Mouse (Mus musculus) heart, adult 9 months (tissue): ENCODE results near the gene Rtp2.
"Not testable (repeated sequence)": the region's sequence is repeated elsewhere in the genome, so short reads cannot be mapped to it uniquely, and the experiment has no call there.

Source experiments
- DNase-seq, 2 experiments: peaks; one replicate each; pipeline ENCODE4 v3.0.0; 2022; ENCODE audit warnings: low spot score in 2 of 2

Rtp2 gene

DNA sequence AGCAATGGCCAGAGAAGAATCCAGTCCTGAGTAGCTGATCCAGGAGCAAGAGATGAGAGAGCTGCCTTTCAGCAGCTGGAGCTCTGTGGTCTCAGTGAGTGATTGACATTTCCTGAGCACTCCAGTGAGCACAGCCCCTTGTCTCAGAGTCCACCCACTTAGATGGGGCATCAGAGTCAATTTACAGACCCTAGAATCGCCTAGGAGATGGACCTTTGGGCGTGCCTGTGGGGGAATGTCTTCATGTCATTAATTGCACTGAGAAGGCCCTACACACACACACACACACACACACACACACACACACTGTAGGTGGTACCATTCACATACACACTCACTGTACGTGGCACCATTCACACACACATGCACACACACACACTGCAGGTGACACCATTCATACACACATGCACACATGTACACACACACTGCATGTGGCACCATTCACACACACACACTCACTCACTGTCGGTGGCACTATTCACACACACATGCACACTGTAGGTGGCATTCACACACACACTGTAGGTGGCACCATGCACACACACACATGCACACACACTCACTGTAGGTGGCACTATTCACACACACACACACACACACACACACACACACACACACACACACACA, 20.0 kb upstream of the Rtp2 start:
- DNase-seq = no peak

DNA sequence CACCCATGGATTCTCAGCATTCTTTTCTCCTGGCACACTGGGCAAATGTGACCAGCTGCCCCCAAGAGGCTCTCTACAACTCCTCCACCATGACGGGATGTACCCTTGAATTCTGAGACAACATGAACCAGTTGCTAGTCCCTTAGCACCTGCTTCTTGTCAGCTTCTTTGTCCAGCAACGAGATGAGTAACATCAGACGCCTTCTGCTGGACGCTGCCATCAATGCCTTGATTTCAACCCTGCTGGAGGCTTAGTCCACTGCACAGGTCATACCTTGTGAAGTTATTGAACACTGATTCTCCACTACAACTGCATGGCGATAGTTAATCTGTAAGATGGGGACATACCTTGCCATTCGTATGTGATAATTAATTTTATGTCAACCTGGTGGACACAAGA, 15.5 kb upstream of the Rtp2 start:
- DNase-seq = no peak

DNA sequence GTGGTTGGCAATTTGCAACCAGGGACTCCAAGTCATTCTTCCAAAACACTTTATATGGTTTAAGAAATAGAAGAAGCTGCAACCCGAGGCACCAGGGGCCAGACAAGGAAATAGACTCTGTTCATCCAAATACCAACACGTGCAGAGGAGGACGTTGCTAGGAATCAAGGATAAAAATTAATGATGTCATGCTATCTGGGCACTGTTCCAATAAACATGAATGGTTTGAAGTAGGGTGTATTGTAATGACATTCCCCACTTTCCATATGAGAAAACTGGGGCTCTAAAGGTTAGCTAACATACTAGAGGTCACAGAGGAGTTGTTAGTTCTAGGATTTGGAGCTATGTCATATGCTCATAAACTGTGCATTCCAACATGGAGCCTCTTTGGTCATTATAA, 12.6 kb upstream of the Rtp2 start:
- DNase-seq = no peak

DNA sequence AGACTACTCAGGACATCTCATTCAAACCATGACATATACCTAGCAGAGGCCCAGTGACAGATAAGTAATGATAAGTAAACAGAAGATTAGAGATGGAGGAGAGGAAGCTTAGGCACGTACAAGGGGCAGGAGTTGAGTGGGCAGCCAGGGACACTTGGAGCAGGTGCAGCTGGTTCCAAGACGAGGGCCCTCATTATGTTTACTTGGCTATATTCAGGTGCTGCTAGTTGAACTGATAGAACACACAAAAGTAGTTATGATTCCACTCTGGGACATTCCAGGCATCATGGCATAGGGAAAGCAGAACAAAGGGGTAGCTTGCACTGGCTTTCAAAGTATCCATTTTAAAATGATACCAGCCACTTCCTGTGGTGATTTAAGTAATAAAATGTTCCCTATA, 2.2 kb upstream of the Rtp2 start:
- DNase-seq = no peak

DNA sequence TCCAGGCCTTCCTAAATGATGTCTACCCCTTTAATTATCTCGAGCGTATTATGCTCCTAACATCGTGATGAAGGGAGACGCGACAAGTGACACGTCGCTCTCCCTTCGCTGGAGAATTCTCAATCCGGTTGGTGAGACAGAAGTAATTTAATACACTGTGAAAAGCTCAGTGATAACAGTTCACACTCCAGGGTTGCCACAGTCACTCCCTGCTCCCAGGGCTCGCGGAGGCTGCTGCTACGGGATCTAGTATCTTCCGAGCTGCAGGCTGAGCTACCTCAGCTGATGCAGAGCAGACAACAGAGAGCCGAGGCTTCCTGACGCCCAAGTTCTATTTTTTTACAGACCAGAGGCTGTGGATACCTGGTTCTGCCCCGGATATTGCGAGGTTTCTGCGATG, 919 bp downstream of the Rtp2 start:
- DNase-seq = no peak

DNA sequence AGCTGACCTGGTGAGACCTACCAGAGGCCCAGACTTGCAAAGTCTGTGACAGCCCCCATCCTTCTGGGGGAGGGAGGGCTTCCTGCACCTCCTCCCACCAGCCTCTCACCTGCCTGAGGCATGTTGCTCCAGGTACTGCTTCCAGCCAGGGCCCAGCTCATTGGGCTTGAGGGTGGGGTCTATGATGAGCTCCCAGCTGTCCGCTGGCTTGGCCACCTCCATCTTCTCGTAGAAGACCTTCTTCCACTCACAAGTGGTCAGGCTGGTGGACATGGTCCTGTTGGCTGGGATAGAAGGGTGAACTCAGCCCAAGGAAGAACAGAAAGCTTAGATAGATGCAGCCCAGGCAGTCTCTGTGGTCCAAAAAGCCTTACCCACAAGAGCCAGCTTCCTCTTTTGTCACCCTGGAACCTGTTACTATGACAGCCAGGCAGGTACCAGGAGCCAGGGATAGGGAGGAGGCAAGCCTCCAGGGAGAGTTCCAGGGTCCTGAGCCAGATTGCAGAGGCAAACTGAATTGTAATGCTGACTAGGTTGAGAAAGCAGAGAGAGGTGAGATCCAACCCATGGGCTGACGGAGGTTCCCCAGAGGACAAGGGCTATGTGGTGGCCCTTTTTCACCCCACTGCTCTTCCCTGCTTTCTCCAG, 1.6 kb downstream of the Rtp2 start:
- DNase-seq = no peak

DNA sequence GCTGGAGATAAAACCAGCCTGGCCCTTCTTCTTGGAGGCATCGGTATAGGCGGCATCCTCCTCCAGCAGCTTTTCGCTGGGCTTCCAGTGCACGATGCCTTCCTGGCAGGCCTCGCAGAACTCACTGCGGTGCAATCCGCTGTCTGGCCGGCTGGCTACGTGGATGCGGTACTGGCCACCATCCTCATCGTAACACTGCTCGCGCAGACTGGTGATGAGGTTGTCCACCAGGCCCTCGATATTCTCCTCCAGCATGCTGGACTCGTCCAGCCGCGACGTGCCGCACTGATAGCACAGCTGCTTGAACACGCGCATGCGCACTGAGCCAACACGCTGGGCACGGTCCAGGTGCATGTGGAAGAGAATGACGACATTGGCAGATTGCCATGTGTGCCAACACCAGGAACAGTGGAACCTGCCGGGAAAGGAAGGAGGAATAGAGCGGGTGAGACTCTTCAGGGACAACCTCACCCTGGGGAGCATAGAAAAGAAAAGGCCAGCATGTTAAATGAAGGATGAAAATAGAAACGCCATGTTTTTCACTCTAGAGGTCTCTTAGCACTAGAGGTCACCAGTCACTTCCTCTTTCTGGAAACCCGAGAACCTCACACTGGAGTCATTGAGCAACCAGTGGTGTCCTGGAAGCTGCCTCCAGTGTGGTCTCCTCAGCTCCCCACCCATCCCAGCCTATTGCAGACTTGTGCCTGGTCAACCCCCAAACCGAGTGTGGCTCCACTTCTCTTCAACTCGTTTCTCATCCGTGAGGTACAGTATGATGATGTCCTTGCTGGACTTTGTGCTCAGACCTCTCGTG, 4.7 kb downstream of the Rtp2 start:
- no peak for DNase-seq

DNA sequence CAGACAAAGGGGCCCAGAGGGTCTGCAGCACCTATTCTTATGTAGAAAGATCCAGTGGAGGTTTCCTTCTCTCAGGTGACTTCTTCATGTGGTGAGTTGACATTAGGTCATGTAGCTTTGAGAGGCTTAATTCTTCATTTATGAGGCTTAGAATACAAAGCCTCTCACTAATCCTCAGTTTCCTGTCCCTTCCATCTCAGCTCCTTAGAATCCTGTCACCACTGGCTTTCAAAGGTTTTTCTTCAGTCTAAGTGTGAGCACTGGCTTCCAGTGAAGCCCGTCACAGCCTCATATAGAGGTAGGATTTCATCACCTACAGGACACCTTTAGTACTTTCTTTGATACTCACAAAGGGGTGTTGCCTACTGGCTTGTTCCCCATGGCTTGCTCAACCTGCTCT, 9.3 kb downstream of the Rtp2 start:
- DNase-seq = no peak

DNA sequence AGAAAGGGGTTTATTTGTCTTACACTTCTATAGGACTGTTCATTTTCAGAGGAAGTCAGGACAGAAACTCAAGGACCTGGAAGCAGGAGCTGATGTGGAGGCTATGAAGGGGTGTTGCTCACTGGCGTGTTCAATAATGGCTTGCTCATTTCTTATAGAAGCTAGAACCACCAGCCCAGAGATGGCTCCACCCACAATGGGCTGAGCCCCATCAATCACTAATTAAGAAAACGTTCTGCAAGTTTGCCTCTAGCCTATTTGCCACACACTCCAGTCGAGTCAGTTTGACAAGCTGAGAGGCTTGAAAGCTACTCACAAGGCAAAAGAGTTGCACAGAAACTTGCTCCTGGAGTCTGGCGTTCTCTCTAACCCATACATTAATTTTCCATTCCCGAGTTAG, 10.5 kb downstream of the Rtp2 start:
- no peak for DNase-seq

DNA sequence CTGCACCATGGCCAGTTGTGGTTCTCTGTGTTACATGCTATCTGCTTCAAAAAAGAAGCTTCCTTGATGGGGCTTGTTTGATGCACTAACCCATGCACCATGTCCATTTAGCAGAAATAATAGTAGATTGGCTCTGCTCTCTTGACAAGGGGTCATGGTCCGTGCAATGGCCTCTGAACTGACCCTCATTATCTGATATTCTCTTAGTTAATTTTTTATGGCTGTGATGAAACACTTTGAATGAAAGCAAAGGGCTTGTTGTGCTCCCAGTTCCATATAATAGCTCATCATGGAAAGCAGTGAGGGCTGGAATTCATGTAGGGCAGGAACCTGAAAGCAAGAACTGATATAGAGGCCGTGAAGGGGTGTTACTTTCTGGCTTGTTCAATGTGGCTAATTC, 12.8 kb downstream of the Rtp2 start:
- DNase-seq = no peak

DNA sequence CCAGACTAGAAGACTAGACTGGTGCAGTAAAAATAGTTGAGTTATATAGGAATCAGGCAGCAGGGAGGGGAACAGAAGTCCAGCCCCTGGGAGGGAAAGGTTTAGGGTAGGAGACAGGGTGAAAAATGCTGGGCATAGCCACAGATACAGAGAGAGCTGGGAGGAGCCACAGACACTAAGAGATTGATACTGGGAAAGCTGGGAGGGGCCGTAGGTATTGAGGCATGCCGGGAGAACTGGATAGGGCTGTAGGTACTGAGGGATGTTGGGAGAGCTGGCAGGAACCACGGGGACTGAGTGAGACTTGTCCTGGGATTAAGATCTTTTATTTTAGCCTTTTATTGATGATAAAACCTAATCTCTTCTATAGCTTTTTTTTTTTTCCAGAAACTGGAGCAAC, 18.8 kb downstream of the Rtp2 start:
- DNase-seq = no peak

DNA sequence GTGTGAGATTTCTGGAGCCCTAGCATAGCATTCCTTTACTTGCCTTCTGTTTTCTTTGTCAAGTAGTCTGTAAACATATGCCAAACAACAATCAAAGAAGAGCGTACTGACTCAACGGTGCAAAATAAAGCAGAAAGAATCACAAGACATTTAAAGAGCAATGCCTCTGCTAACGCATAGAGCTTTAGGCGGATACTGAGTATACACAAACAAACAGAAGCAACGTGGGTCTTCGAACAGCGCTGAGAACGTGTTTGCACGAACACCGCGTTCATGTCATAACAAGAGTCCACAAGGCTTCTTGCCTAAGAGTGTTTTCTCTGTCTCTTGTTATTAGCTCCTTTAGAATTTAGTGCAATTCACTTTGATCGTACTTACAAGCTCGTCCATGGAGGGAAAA, 19.5 kb downstream of the Rtp2 start:
- no peak for DNase-seq

DNA sequence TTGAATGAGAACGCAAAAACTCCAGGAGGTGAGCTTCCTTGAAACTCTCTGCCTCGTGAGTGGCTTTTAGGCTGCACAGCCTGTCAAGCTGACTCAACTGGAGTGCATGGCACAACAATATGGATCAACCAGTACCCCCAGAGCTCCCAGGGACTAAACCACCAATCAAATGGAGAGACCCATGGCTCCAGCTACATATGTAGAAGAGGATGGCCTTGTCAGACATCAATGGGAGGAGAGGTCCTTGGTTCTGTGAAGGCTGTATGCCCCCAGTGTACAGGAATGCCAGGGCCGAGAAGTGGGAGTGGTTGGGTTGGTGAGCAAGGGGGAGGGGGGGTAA, 23.2 kb downstream of the Rtp2 start:
- not testable (repeated sequence) for DNase-seq

DNA sequence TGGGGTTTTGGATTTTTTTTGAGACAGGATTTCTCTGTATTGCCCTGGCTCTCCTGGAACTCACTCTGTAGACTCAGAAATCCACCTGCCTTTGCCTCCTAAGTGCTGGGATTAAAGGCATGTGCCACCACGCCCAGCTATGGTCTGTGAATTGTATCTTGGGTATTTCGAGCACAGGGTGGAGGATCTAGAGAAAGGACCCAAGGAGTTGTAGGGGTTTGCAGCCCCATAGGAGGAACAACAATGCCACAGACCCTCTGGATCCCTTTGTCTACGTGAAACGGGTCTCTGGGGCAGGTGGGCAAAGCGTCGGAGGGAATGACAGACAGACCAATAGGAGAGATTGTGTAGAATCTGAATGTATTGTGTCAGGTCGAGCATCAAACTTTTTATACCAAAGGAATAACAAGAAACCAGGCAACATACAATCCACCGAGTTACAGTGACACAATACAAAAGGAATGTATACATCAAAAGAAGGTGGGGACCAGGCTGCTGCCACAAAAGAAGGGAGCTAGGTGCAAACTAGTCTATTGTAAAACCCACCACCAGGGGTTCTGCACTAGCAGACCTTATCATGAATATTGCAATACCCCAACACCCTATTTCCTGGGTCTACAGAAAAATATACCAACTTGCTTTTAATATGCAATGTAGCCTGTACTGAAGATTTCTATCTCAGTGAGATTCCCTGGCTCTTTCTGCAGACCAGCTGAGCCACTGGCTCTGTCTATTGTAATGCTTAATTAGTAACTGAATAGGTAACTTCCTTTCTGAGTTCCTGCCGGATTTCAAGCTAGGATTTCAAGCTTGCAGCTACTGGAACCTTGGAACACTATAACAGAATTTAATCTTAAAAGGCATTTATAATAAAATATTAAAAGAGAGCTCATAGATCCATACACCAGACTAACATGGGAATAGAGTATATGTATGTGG, 23.8 kb downstream of the Rtp2 start:
- DNase-seq = not testable (repeated sequence)

DNA sequence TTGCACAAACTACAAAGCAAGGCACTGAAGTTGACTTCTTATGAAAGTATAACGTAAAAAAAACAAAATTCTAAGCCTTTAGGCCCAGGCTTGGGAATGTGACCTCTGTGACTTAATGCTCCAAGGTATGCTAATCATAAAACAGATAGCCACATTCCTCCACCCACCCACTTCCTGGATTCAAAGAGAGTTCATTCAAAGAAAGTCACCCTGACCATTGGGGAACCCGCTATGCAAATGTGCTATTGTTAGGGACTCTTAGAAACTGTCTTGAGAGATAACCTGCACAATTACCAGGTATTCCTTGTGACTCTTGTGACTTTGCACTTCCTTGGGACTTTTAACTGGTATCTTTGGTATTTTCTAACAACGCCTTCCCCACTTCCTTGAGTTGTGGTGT, 25.6 kb downstream of the Rtp2 start:
- DNase-seq = not testable (repeated sequence)

DNA sequence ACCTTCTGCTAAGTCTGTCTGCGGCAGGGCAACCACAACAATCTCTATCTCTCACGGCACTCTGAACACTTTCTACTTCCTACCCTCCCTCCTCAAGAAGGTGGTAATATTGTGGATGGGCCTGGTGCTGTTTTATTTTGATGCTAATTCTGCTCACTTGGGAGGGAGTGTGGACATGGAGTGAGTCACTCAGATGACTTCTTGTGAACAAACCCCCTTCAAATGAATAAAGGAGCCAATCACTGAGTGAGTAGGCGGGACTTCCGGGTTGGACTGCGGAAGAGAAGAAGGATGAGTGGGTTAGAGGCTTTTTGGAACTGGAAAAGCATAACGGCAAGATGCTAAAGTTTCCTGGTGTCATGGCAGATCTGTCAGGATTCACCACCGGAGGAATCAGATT, 30.8 kb downstream of the Rtp2 start:
- DNase-seq = no peak

DNA sequence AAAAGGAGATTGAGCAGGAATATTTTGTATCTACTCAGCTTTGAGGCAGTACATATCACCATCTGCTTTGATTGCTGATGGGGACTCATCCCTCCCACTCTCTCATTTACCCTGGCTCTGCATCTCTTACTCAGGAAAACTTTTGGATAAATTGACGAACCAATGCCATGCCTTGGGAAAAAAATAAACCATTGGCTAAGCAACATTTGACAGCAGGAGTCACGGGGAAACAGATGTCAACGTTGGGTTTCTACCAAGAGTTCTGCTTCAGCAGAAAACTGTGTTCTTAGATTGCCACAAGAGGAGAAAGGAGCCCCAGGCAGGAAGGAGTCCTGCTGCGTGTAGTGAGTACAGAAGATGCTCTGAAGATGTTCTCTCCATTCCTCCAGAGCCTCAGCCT, 32.1 kb downstream of the Rtp2 start:
- DNase-seq = no peak

DNA sequence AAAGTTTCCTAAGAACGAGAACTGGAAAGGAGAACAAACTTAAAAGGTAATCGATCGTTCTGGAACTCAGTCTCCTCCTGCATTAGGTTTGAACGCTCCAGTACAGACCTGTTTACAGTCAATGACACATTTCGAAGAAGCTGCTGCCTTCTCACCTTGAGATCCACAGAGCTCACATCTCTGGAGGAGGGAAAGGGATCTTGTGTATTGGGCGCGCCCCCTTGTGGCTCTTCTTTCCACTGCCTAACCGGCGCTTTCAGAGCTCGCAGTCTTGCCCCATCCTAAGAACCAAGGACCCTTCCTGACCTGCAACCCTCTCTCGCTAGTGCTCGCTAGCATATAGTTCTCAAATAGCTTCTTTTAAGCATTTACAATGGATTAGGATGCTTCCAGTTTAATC, 33.4 kb downstream of the Rtp2 start:
- DNase-seq = peak; percentile 22 to 57

DNA sequence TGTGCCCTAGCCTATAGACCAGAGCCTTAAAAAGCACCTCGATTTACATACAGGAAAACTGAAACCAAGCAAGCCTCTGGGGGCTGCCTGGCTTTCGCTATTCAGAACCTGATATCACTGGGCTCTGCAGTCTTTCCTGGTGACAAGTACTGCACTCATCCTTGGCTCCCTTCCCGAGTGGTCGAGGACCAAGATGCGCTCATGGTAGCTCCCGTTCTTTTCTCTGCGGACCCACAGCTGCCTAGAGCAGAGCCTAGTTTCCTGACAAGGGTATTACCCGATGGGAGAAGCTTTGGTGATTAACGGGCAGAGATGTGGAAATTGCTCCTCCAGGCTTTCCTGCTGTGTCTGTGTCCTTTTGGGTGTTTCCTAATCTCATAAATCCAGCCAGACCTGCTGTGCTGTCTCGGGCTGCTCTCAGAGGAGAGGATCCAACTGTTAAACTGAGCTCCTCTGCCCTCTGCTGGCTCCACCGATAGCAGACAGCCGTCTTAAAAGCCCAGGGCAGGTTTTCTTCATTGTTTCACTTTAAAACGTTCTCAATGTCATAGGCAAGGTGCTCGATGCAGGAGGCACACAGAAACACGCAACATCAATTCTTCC, 34.1 kb downstream of the Rtp2 start:
- peak; percentile 32 to 50 for DNase-seq

DNA sequence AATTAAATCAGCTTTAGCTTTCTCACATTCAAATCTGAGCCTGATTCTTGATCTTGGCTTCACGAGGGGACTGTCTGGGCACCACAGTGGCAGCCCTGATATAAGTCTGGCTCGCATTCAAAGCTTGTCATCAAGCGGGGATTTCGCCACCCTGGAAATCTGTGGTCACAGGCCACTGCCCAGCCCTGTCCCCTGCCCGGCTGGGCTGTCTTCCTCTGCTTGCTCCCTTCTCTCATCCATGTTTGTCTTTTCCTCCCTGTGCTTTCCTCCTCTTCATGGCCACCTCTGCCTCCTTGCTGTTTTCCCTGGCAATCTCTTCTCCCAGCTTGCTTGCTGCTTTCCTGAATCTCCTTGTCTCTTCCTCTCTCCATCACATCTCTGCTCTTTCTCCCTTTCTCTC, 34.7 kb downstream of the Rtp2 start:
- DNase-seq = no peak

DNA sequence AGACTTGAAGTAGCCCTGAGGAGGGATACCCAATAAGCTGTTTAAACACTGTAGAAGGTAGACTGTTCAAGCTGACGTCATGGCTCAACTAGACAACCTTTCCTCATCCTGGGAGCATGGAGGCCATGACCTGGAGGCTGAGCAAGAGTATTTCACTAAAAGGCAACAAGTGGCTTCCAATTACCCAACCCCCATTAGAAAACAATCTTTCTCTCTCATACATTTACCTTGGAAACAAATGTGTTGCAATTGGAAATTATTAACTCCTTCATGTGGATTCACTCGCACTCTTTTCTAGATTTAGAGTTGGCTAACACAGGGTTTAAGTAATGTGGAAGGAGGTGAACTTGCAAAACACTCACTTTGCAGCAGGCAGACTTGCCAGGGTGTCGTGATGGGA, 37.1 kb downstream of the Rtp2 start:
- DNase-seq = no peak

DNA sequence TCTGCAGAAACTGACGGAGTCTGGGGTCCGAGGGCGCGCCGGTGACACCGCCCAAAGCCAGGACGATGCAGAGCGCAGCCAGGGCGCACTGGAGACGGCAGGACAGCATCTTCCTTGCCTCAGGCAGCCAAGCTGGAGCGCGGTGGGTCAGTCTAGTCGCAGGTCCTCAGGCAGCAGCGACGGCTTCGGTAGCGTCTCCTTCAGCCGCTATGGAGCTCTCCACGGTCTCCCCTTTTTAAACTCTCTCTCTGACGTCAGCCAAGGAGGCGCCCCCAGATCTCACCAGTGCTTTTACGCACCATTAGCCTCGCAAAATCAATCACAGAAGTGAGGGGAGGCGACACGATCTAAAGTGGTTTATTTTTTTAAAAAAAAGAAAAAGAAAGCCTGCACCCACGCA, 41.6 kb downstream of the Rtp2 start, which contains the start of gene Sst:
Gene Sst (minus strand): TSS at position 323 of the 400 bp plus-strand sequence.
- DNase-seq = no peak
